Mouse (Mus musculus): ENCODE results near the gene Psat1.

Psat1 gene

DNA sequence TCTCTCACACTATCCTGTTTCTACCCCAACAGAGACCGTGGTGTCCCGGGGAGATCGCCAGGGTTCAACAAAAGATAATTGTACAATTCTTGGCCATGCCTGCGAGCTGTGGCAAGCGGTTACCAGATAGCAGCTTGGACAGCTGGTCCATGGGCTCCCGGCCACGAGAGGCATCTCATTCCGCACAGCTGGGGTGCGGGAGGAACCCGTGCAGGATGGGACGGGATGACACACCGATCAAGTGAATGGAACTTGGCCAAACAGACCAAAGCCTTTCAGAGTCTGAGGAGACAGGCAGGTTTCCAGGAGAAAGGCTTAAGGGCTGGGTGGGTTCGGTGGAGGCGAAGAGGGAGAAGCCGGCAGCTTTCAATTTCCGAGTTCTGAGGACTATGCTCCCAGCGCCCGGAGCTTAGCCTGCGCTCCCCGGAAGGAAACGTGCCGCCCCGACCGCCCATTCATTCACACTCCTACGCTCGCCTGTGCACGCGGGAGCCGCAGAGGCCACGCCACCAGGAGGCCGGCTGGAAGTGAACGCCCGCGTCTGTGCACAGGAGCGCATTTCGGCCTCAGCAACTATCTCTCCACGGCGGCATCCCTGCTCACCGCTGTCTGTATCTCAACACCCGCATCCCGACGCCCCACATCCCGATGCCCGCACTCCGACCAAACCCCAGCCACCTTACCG lies 22.8 kb downstream of the Psat1 start:
- peak in 1 of 2 experiments; percentile 71 for DNase-seq (ENCODE audit: low spot score in 2 of 2)

DNA sequence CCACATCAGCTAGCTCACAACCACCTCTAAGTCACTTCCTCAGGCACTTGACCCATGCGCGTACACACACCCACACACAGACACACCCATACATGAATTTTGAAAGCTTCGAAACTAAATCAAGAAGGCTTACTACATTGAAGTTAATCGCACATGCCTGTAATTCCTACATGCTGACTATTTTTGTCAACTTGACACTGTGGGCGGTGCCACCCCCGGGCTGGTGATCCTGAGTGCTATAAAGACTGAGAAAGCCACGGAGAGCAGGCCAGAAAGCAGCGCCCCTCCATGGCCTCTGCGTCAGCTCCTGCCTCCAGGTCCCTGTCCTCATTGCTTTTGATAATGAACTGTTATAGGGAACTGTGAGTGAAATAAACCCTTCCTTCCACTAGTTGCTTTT lies 23.7 kb downstream of the Psat1 start:
- DNase-seq (ENCODE audit: low spot score in 2 of 2), result peak in 1 of 2 experiments; percentile 28

DNA sequence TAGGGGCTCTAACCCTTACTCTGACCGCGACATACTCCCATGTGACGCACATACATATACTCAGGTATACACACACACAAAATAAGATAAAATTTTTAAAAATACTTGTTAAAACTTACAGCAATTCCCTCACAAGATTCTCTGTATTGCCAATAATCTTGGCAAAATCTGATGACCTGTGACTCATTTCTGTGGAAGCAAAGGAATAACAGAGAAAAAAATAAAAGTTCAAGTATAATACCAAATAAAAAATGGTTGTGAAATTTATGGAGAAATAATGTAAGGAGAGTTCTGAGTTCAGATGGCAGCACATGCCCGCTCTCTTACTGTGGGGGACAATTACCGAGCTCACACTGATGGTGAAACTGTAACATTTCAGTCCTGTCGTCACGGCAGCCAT lies 27.8 kb downstream of the Psat1 start:
- DNase-seq (ENCODE audit: low spot score in 2 of 2), result no peak

DNA sequence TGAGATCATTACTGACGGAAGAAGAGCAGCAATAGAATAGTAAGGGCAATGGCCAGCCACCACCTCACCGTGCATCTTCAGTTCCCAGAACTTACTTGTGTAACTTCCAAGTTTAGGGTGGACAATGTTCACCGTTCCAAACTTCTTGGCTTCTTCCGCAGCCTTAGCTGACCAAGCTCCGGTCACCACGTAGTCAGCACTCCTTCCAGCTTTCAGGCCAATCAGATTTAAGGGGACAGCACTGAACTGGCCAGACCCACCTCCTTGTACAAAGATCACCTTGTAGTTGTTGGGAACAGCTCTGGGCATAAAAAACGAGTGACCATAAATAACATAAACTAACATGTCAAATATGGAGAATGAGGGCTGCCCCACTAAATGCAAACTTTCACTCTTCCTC lies 29.0 kb downstream of the Psat1 start:
- DNase-seq (ENCODE audit: low spot score in 2 of 2), result no peak

DNA sequence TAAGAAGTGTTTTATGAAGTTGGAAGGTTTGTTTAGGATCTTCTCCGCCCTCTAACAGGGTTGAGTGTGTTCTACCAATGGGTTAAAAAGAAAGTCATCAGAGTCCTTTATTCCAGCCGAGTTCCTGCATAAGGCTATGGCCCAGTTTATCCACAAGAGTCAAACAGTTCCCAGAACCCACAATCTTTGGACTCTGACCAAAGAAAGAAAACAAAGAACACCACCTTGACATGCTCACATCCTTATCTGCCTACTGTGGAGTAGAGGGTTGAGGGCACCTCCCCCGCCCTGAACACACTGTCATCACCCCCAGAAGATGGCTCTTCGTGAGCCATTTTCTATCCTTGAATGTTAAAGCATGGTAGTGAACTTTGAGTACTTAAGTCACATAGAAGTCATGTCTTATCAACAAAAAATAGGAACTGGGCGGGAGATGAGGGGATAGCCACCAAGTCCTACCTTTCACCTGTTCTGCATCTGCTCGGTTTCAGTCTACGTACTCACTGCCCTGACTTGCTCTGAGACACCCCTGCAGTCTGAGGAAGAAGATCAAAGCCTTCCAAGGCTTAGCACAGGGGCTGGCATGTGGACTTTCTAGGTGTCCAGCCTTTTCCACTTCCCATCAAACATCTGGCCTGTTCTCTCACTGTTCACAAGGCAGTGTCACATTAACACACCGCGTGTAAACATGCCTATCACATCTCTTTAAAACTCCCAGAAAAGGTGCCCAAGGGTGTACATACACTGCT lies 33.7 kb downstream of the Psat1 start:
- DNase-seq (ENCODE audit: low spot score in 2 of 2), result no peak

DNA sequence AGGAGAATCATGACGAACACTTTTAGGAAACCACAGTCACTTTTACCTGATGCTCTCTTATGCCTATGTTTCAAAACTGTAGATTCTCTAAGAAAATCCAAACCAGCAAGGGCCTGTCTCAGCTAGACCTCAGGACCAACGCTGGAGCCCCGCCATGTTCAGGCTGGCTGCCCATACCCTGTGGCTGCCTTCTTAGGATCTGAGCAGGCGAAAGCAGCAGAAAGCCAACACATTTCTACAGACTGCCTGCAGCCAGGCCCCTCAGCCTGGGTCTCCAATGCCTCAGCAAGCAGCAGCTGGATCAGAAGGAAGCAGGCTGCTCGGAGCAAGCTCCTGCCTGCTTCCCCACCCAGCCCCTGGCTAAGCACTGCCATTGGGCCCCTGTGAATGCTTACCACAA lies 35.7 kb downstream of the Psat1 start:
- DNase-seq (ENCODE audit: low spot score in 2 of 2), result no peak

DNA sequence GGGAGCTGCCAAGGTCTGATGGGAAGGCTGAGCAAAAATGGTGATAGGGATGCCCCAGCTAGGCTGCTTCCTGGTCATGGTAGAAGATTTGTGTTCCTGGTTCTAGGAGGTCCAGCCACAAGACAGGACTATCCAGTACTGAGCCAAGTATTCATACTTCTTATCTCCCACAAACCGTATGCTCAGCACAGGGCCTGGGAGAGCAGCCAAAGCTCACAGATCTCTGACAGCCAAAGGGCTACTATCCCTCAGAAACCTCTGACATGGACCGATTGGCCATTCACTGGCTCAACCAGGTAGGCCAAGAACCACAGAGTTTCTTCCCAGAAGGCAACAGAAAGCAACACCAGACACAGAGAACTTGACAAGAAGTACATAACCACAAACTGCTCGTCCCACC lies 36.1 kb downstream of the Psat1 start:
- DNase-seq (ENCODE audit: low spot score in 2 of 2), result no peak

DNA sequence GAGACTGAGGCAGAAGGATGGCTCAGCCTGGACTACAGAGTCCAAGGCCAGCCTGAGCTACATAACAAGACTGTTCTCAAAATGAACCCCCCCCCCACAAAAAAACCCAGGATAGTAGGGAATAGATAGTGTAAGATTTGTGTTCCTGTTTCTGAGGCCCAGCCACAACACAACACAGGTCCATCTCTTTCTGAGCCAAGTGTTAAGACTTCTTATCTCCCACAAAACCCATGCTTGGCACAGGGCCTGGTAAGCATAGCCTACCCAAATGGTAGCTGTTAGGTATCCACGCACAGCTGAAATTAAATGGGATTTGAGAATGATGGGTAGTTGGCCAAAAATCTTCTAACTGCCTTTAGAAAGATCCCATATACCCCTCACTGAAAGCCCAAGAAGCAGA lies 36.6 kb downstream of the Psat1 start:
- DNase-seq (ENCODE audit: low spot score in 2 of 2), result no peak

DNA sequence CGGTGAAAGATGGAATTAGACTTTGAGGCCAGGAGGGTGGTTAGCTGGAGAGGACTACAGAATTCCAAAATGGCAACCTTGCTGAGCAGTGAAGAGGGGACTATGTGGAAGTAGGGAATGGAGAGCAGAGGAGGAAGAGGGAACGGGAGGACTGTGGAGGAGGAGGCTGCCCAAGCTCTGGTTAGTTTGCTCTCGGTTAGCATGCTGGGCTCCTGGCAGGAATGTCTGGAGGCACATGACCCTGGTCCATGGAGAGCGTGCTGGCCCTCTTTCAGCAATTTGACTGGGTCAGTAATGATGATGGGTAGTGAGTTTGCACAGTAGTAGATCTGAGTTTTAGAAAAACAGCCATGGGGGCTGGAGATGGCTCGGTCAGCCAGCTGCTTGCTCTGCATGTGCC lies 39.1 kb downstream of the Psat1 start:
- no peak for DNase-seq (ENCODE audit: low spot score in 2 of 2)

DNA sequence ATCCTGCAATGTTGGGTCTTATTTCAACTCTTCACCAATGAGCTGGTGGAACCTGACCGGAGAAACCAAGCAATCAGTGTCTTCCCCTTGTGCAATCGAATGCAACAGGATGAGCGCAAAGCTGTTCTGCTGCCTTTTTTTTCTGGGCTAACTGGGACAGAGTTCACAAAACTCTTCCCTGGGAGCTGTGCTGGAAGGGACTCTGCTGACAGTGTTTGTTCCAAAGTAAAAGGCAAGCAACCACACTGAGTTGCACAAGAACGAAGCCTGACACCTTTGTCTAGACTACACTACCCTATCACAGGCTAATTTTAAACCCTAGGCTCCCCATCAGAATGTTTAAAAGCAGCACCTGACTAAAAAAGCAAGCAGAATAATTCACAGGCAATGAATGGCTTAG lies 42.4 kb downstream of the Psat1 start:
- no peak for DNase-seq (ENCODE audit: low spot score in 2 of 2)

DNA sequence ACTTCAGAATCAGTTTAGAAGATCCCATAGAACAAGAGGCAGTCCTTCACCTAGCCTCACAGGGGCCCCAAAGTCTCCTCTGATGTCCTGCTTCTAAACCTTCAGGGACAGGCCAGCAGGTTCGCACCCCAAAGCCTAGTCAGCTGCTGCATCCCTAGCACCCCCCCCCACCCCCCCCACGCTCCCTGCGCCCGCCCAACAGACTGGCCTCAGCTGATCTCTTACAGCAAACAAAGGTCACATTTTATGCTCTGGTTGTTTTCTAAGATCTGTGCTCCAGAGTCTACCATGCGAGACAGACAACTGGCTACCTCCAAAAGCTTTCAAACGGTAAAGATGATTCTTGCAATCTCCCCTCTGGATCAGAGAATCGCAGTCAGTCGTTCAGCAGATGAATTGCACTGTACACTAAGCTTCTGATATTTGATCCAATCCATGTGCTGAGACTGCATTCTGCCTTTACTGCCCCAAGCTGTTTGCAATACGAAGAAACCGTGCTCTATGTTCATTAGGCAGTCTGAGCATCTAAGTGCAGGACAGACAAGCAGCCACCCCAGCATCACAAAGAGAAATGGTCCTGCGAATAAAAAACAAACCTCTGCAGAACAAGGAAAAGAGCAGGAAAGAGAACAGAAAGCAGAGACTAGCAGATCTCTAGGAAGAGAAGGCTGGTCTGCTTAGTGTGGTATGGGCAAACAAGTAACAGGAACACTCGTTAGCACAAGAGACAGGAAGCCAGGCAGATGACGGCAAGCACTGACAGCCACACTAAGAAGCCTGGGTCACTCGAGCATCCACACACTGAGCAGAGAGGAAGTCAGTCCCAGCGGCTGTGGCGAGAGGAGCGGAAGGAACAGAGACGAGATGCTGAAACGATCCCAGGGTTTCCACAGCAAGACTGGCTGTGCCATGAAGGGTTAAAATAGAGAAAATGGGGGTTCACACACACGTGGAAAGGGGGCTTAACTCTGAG lies 43.3 kb downstream of the Psat1 start:
- no peak for DNase-seq (ENCODE audit: low spot score in 2 of 2)

DNA sequence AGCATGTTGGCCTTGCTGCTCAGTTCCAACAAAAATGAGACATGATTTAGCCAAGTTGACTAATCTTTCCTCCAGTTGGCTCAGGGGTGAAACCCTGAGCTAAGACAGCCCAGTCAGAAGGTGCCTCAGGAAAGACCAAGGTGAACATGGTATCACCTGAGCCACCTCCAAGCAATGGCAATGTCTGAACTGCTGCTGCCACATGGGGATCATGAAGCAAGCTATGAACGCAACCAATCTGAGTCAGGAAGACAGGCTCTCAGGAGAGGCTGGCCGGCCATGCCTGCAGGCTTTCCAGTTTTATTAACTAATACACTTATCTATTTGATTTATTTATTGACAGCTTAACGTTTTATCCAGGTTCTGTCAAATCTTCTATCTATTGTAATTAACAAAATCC lies 51.5 kb downstream of the Psat1 start:
- DNase-seq (ENCODE audit: low spot score in 2 of 2), result no peak

DNA sequence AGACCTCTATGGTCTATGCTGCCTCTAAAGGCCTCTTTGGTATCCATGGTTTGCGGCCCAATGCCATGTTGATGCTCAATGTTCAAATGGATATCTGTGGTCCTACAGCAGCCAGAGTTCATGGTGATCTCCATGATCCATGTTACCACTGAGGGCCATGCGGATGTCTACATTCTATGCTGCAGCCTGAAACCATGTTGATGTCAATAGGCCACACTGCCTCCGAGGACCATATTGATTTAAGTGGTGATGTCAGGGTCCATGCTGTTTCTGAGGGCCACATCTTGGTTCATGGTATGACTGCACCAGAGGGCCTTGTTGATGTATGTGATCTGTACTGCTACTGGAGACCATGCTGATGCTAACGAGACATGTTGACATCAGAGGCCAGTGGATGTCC lies 55.0 kb downstream of the Psat1 start:
- DNase-seq (ENCODE audit: low spot score in 2 of 2), result no peak

DNA sequence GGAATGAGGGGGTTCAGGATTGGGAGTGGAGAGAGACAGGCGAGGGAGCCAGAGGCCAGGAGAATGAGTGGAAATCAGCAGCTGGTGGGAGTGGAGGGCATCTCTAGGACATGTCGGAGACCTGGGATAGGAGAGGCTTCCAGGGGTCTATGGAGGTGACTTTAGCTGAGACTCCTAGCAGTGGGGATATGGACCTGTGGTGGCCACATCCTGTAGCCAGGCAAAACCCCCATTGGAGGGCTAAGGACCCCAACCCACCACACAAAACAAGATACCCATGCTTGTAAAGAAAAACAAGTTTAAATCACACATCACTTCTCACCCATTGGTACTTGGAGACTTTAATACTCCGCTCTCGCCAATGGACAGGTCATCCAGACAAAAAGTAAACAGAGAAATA lies 58.7 kb downstream of the Psat1 start:
- DNase-seq (ENCODE audit: low spot score in 2 of 2), result no peak

DNA sequence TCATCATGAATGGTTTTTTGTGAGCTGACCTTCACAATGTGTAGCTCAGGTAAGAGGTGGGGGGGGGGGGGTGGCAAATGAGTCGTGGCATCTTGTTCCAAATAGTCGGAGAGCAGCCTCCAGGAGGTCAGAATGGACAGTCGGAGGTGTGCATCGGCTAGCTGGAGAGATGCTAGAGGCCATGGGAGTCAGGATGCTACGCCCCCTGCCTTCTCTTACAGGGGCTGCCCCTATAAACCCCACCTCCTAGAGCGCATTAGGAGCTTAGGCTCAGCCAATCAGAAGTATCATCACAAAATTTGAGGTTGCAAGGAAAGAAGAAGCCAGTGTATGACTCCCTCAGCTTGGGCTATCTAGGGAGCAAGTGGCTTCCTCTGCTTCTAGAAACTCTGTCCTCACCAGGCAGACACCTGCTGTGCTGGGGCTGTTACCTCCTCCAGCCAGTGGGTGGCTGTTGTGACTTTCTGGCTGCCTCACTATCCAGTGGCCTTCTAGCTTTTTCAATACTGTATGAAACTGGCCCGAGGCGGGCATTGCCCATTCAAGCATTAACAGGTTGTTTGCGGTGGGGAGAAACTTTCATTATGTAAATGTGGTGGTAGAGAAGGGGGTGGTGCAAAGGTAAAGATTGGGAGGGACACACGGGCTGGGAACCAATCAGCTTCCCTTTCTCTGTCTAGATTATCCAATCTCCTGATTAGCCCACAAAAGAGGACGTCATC lies 64.3 kb downstream of the Psat1 start:
- DNase-seq (ENCODE audit: low spot score in 2 of 2), result no peak

DNA sequence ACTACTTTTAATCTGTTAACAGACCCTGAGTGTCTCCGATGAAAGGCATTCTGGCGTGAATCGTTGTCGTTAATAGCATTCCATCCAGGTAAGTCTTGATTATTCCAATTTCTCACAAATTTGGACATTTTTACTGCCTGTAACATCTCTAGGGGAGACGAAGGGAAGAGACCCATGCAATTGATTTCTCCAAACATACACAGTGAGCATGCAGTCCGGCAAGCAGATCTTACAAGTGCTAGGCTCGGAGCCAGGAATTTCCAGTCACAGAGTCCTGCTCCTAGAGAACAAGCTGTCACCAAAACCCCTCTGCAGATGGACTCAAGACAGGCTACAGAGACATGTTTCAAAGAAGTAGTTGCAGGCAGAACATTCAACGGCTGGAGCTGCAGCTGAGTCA lies 66.4 kb downstream of the Psat1 start:
- DNase-seq (ENCODE audit: low spot score in 2 of 2), result peak in 1 of 2 experiments; percentile 37

DNA sequence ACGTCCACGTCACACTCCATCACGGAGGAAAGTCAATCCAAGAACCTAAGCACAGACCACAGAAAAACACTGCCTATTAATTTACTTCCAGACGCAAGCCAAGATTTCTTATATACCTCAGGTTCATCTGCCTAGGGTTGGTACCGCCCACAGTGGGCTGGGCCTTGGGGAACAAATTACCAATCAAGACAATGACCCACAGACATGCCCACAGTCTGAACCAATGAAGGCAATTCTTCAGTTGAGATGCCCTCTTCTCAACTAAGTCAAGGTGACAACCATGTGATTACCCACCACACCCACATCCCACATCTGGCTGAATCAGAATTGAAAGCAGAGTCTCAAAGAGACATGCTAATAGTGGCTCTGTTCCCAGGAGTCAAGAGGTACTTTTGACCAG lies 67.9 kb downstream of the Psat1 start:
- DNase-seq (ENCODE audit: low spot score in 2 of 2), result no peak

DNA sequence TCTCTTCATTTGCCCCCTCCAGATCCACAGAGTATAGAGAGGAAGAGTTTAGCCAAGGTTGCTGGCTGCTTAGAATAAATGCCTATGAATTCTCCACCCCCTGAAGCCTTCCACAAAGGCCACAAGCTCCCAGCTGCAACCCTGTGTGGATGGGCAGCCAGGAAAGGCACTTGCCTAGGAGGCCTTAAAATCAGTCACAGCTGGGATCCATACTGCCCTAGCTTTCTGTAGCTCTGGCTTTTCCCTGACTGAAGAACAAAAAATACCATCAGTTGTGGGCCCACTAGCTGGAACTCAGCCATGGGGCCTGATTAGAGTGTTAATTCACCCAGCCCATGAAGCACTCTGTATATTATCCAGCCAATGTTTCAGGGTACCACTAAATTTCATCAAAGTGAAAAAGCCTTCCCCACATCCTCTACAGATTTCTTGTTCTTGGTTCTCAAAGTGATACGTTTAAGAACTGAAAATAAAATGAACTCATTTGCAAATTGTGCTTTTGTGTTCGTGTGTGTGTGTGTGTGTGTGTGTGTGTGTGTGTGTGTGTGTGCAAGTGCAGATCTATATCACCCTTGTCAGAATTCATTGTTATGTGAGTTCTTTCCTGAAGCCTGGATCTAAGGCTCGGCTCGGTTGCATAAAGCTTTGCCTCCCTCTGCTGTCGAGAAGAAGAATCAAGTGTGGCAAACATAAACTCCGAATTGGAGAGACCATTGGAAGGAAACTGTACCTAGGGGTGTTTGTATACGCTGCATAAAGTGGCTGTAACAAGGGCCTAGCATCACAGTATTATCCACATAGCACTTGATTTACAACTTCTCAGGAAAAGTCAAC lies 78.1 kb downstream of the Psat1 start:
- DNase-seq (ENCODE audit: low spot score in 2 of 2), result peak in 1 of 2 experiments; percentile 23

DNA sequence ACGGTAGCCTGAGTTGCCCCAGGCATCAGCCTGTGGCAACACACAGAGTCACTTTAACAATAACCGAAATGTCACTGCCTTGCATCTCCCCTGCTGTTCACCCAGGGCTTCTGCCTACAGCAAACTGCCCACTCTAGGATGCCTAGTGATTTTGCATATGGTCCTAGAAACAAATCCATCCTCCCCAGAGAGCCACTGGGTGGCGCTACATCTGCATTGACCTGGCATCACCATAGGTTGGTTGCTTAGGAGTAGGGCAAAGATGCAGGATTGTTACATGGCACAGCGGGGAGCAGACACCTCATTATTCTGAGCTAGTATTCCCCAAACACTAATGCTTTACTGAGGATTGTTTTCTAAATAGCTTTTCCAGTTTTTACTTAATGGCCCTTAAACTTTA lies 80.3 kb downstream of the Psat1 start:
- no peak for DNase-seq (ENCODE audit: low spot score in 2 of 2)

DNA sequence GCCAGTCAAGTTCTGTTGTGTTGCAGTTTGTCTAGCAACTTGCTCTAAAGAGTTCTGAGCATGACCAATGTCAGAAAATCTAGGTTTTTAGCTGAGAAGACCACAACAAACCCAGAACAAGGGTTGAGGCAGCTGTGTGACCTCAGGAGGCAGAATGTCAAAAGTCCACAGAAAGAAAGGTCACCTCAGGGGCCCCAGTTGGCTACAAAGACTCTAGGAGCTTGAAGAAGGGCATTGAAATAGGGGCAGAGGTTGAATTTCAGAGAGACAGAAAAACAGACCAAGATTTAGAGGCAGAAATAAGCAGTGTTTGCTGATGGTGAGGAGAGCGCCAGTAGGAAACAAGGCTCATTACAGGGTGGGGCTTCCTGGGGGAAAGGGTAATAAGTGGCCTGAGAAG lies 81.0 kb downstream of the Psat1 start:
- no peak for DNase-seq (ENCODE audit: low spot score in 2 of 2)

DNA sequence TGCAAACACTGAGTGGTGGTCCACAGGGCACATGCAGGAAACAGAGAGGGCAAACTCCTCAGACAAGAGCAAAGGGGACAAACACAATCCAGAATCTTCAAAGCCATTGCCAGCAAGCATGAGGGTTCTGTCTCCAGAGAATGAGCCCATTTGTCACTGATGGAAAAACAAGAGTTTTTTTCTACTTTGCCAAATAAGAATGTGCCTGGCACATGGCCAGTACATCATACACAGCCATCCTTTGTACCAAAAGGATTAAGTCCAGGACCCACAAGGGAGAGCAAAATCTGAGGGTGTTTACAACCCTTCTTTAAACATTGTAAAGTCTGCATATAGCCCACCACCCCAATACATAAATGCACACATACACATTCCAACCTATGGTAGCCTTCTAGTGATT lies 81.7 kb downstream of the Psat1 start:
- no peak for DNase-seq (ENCODE audit: low spot score in 2 of 2)
